Mouse (Mus musculus) bone marrow macrophage, adult 2 months (primary cell): ENCODE results near the gene Mpc1. TPM values are rescaled to one million over a fixed set of nuclear protein-coding genes. Genes with fewer than 3 reads are reported as not detected.
A peak's percentile ranks its signal among the peaks of the same experiment; 100 is the strongest.

Experiments used
- H3K27ac ChIP-seq: 2 replicates; pipeline ENCODE4 v1.5.1; 2012; ENCODE audit warnings: low read depth, low read length; ENCODE audit not compliant: insufficient read depth
- H3K4me1 ChIP-seq: 2 replicates; pipeline ENCODE4 v1.6.1; 2012; ENCODE audit warnings: low read length; ENCODE audit not compliant: control insufficient read depth, insufficient read depth
- H3K4me3 ChIP-seq: 2 replicates; pipeline ENCODE4 v1.5.1; 2012; ENCODE audit warnings: mild to moderate bottlenecking, low read length, moderate library complexity; ENCODE audit not compliant: insufficient read depth
- CTCF ChIP-seq: IDR thresholded peaks from 2 replicates; pipeline ENCODE4 v1.5.1; 2012; ENCODE audit warnings: low read depth, mild to moderate bottlenecking, low read length, moderate library complexity
- POLR2A ChIP-seq: IDR thresholded peaks from 2 replicates; pipeline ENCODE4 v1.6.1; 2012; ENCODE audit warnings: mild to moderate bottlenecking, low read depth, low read length, borderline replicate concordance
- polyA plus RNA-seq: library from polyadenylated mRNA; stranded (reverse); fragments of >200 nt; gene quantifications from 2 replicates; pipeline ENCODE4 v1.2.4, GENCODE M21; 2012; ENCODE audit not compliant: missing spikeins, insufficient read depth, insufficient read length

Gene Mpc1
- polyA plus RNA-seq, 1 experiment: 103 TPM

DNA sequence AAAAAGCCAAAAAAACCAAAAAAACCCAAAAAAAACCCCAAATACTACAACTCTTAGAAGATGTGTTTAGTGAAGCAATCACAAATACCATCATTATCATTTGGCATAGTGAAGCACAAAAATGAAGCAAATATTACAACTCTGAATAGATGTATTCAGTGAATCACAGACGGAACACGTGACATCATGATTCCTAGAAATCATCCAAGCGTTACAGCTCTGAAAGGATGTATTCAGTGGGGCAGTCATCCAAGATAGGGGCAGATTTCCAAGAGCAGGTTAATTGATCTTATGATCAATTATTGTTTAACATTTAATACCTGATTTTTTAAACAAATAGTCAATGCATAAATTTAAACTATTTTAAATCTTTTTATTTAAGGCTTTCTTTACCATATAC lies 5.4 kb upstream of the Mpc1 start:
- Histone ChIP-seq H3K4me1 (peaks cover 25% of the 10 kb centered on the region), H3K4me3 (no peak overlapping the region), H3K27ac (no peak overlapping the region)
- no peak for TF ChIP-seq CTCF
- TF ChIP-seq POLR2A: no peak

DNA sequence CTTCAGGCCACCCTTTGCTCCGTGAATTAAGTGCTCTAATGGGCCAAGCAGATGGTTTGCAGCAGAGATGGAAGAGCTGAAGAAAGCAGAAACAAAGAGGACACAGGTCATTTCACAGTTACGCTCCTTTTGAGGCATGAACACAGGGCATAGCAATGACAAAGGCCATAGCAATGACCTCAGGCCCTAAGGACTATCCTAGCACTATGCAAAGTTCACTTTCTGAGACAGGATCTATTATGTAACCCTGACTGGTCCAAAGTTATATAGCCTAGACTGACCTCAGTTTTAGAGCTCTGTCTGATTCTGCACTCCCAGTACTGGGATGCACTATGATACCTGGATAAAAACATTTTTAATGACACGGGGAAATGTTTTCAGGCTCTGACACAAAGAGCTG lies 4.3 kb upstream of the Mpc1 start:
- TF ChIP-seq CTCF (no peak), POLR2A (no peak)

DNA sequence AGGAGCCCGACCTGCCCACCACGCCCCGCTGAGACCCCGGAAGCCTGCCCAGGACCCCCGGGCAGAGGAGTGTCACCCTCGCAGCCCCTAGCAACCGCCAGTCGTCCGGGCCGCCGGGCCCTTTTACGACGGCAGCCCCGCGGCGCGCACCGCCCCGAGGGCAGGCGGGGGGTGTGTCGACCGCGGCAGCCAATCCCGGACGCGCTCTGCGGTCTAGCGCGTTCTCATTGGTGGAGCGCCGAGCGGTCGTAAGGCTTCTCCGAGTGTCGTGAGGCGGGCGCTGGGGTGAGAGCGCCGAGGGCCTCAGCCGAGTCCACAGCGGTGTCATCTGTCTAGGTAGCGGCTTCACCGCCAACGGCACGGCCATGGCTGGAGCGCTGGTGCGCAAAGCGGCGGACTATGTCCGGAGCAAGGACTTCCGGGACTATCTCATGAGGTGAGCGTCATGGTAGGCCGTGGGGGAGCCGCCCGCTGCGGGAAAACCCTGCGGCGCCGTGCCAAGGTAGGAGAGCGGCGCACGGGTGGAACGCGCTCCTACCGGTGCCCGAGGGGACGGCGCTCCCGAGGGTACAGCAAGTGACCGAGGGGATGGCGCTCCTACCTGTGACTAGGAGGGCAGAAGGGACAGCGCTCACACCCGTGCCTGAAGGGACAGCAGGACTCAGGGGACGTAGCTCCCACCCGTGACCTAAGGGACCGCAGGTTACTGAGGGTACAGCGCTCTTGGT lies 986 bp downstream of the Mpc1 start:
- Histone ChIP-seq H3K4me1 (peaks cover 8% of the 10 kb centered on the region), H3K27ac (peak overlapping the region; percentile 88), H3K4me3 (peak overlapping the region; percentile 98)
- TF ChIP-seq CTCF: no peak
- peak; percentile 53; the same call in 1 of the 2 replicates for TF ChIP-seq POLR2A

More for the DNA sequence above, 4.3 kb upstream of the Mpc1 start:
- no peak overlapping the region for H3K27ac ChIP-seq
- H3K4me1 ChIP-seq: peaks cover 18% of the 10 kb centered on the region
- H3K4me3 ChIP-seq: no peak overlapping the region

DNA sequence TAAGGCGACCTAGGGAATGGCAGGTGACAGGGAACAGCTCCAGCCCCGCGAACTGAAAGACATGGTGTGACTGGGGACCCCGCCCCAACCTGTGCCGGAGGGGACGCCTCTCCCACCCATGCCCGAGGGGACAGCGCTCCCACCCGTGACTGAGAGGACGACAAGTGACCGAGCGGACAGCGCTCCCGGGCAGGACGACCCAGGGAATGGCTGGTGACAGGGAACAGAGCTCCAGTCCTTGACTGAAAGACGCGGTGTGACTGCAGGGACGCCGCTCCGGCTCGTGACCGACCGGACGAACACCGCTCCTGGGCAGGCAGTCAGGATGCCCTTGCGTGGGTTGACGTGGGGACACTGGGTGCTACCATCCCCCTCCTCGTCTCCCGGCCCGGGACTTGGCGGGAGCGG lies 1.6 kb downstream of the Mpc1 start:
- peak overlapping the region; percentile 98 for H3K4me3 ChIP-seq
- TF ChIP-seq POLR2A (no peak), CTCF (no peak)
- peak overlapping the region; percentile 50; the same call in 1 of the 2 replicates for H3K27ac ChIP-seq
- H3K4me1 ChIP-seq: peaks cover 8% of the 10 kb centered on the region

DNA sequence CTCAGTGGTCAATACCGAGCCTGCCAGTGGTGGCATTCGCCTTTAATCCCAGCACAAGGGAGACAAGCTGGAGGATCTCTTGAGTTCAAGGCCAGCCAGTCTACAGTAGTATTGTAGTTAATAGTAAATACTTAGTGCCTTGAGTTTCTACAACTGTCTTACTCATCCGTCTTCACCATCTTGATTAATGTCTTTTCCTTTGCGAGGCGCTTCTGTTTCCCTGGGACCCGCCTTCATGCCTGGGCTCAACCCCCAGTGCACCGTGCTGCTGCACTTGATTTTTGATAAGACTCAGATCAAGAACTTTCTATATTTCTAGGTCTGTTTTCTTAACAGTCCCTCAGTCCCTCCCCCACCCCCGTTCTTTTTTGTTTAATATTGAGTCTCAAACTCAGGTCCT lies 2.4 kb downstream of the Mpc1 start:
- TF ChIP-seq CTCF (no peak), POLR2A (no peak)
- no peak overlapping the region for H3K27ac ChIP-seq
- peaks cover 11% of the 10 kb centered on the region for H3K4me1 ChIP-seq
- H3K4me3 ChIP-seq: peak overlapping the region; percentile 98

DNA sequence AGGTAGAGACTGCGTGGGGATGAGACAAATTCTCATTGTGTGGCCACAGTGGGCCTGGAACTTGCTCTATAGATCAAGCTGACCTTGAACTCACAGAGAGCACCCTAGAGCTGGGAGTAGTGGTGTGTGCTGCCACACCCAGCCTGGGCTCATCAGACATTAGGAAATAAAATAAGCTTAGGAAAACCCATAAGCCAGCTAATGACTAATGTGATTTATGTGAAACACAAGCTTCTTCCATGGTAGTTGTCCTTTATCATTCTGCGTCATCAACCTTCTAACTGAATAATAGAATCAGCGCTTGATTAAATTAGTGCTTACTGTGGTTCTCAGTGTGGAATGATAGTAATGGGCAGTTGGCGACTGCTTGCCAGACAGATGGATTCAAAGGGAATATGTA lies 4.3 kb downstream of the Mpc1 start:
- H3K4me3 ChIP-seq: no peak overlapping the region
- H3K4me1 ChIP-seq: peaks cover 19% of the 10 kb centered on the region
- H3K27ac ChIP-seq: no peak overlapping the region
- TF ChIP-seq CTCF: no peak
- no peak for TF ChIP-seq POLR2A

DNA sequence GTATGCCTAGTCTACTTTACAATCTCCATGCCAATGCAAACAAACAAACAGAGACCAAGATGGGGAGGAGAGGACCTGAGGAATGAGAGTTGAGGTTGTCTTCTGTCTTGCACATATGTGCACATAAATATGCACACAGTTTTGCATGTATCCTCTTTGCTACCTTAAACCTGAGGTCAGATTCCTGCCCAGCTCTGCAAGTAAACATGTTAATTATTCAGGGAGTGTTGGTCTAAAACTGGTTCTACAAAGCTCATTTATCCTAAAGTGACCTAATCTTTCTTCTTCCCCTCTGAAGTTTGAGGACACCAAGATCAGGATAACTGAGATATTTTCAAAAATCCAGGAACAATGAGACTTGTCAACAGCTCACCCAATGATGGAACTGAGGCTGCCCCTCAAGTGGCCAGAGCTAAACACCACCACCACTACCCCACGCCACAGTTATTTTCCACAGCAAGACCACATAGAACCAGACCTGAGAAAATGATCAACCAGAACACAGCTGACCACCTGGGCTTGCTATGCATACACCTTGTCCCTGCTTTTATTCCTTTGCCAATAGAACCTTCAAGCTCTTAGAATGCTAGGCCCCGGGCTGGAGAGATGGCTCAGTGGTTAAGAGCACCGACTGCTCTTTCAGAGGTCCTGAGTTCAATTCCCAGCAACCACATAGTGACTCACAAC lies 7.4 kb downstream of the Mpc1 start:
- TF ChIP-seq POLR2A (no peak), CTCF (no peak)
- Histone ChIP-seq H3K27ac (peak overlapping the region; percentile 7; the same call in 1 of the 2 replicates), H3K4me1 (peaks cover 17% of the 10 kb centered on the region), H3K4me3 (no peak overlapping the region)

DNA sequence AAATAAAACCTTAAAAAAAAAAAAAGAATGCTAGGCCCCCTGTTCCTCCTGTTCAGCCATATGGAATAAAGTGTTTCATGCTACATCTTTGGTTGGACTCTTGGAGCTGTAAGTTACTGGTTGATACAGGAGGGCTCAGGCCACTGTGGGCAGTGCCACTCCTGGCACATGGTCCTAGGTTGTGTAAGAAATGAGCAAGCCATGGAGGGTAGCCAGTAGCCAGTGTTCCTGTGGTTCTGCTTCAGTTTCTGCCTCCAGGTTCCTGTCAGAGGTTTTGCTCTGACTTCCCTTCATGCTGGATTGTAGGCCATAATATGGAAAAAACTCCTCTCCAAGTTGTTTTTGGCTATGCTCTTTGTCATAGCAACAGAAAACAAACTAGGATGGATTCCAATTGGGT lies 8.0 kb downstream of the Mpc1 start:
- Histone ChIP-seq H3K4me1 (peaks cover 14% of the 10 kb centered on the region), H3K27ac (no peak overlapping the region), H3K4me3 (no peak overlapping the region)
- TF ChIP-seq POLR2A (no peak), CTCF (no peak)

- no peak for TF ChIP-seq POLR2A
- no peak for TF ChIP-seq CTCF
- no peak overlapping the region for H3K4me3 ChIP-seq
- no peak overlapping the region for H3K27ac ChIP-seq
- H3K4me1 ChIP-seq: peaks cover 4% of the 10 kb centered on the region; the same call in 1 of the 2 replicates
Measured at GRCm38 (mm10) chr17:8295825-8296224, 13.1 kb downstream of the Mpc1 start.

DNA sequence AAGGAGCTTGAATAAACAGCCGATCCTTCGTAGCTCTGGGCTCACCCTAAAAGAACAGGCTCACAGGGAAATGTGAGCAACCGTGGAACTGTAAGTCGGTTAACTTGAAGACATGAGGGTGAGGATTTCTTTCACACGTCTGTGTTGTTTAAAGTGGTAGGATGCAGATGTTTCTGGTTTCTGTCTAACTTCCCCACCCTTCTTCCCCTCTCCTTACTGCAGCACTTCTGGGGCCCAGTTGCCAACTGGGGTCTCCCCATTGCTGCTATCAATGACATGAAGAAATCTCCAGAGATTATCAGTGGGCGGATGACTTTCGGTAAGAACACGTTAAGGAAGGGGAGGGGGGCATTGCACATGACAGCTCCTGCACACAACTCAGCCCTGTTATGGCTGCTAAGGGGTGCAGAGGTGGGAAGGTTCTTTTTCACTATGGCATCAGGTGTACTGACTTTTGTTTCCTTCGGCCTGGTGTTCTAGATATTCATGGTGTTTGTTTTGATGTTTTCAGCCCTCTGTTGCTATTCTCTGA lies 13.7 kb downstream of the Mpc1 start:
- Histone ChIP-seq H3K4me1 (no peaks in the 10 kb centered on the region), H3K4me3 (no peak overlapping the region), H3K27ac (no peak overlapping the region)
- TF ChIP-seq POLR2A (no peak), CTCF (no peak)
